Mouse (Mus musculus): ENCODE data around the gene Srsf10.

GRCm38 (mm10) chr4:135909326-135910066, 53.9 kb downstream of the Srsf10 start:
- no peak for TF ChIP-seq POLR2A (IDR thresholded peaks at IDR 0.05; ENCODE audit: low read depth, low read length)
- TF ChIP-seq CTCF (IDR thresholded peaks at IDR 0.05; ENCODE audit: extremely low read depth, insufficient read depth, insufficient read length, insufficient replicate concordance), result no peak
